ENCODE assay signal across 8 mouse cellular contexts in the genomic region with DNA sequence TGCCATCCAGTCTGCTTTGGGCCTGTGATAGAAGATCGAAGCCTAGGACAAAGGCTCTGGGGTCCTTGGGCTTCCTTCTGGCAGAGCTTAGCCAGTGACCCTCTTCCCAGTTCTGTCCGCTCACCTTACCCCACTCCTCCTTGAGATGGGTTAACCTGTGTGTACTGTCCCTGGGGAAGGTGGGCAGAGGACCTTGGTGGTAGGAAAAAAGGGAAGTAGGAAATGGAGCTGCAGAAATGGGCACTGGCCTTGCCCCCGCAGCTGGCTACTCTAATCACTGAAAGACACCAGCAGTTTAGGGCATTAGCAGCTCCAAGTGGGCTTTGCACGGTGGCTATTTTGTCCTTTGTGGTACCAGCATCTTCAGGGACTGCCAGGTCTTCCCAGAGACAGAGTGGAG. TPM values are rescaled to one million over a fixed set of nuclear protein-coding genes. Genes with fewer than 3 reads are reported as not detected.
DNase-seq lines count a peak whose midpoint lies in the region; ATAC-seq and TF ChIP-seq lines count a peak whose summit lies in the region.
"Had no signal": no experiment of that assay in that cellular context is flagged by ENCODE, and none has a peak within 500 bp of the region (broad histone marks: within the 10 kb centered on the region; RNA-seq: fewer than 3 reads in every experiment).

No protein-coding gene starts in this region.

- 75% methylated on average over 4 of the region's 4 CpGs for WGBS in kidney, embryonic 16.5 days
- 55% methylated on average over 4 of the region's 4 CpGs for WGBS in liver, embryonic 16.5 days (ENCODE audit: insufficient replicate concordance)

- H3K4me3 ChIP-seq in kidney, embryonic 16.5 days (ENCODE audit: low read length): no peak overlapping the region
- peak overlapping the region in 1 of 3 experiments; percentile 21 for H3K4me3 ChIP-seq in CH12.LX (replicated peaks in 1 of 3; ENCODE audit: low read depth in 2 of 3, low read length in 2 of 3, poor library complexity in 1 of 3)
- no peak overlapping the region for H3K4me3 ChIP-seq in brown adipose tissue, adult 24 weeks (ENCODE audit: insufficient read depth, low read depth, low read length)
- no peak overlapping the region for H3K4me3 ChIP-seq in liver, embryonic 16.5 days (ENCODE audit: low read depth, low read length)

- no peaks in the 10 kb centered on the region for H3K9me3 ChIP-seq in kidney, embryonic 16.5 days (ENCODE audit: low read length)
- H3K9me3 ChIP-seq in CH12.LX (replicated peaks; ENCODE audit: low read length): no peaks in the 10 kb centered on the region
- H3K9me3 ChIP-seq in liver, embryonic 16.5 days (replicated peaks; ENCODE audit: control insufficient read depth, low read length): no peaks in the 10 kb centered on the region

- dilution Hi-C loops in CH12.LX (cut with MboI; ENCODE audit: extremely low pct_ligation_motif_present, extremely low pct_unique_long_range_greater_than_20kb, low sequenced_read_pairs): no loop called here

- peak overlapping the region; percentile 57; the same call in 1 of the 2 replicates for H3K27ac ChIP-seq in kidney, embryonic 16.5 days (ENCODE audit: low read length)
- peak overlapping the region; percentile 68 for H3K27ac ChIP-seq in CH12.LX (ENCODE audit: insufficient read depth, low read depth)
- H3K27ac ChIP-seq in brown adipose tissue, adult 24 weeks (replicated peaks; ENCODE audit: low read depth, low read length): peak overlapping the region; percentile 51
- H3K27ac ChIP-seq in liver, embryonic 16.5 days (ENCODE audit: low read length): peak overlapping the region; percentile 10; the same call in 1 of the 2 replicates

- peaks cover 7% of the 10 kb centered on the region; the same call in 1 of the 2 replicates for H3K4me1 ChIP-seq in kidney, embryonic 16.5 days (ENCODE audit: insufficient read depth, low read length)
- peaks cover 35 to 61% of the 10 kb centered on the region in 2 experiments for H3K4me1 ChIP-seq in CH12.LX (ENCODE audit: control insufficient read depth in 1 of 2, insufficient read depth in 2 of 2)
- H3K4me1 ChIP-seq in brown adipose tissue, adult 24 weeks (ENCODE audit: control insufficient read depth, insufficient read depth, insufficient read length, low read length): peaks cover 21% of the 10 kb centered on the region
- peaks cover 9% of the 10 kb centered on the region for H3K4me1 ChIP-seq in liver, embryonic 16.5 days (ENCODE audit: control insufficient read depth, low read depth, low read length)

- H3K79me2 ChIP-seq in CH12.LX (replicated peaks; ENCODE audit: control insufficient read depth, extremely low read depth, insufficient read depth, poor library complexity, severe bottlenecking): no peaks in the 10 kb centered on the region

- TF ChIP-seq RAD21 in CH12.LX (IDR thresholded peaks at IDR 0.05; ENCODE audit: low read depth, low read length): no peak

- in situ Hi-C loops in CH12.LX (cut with MboI; ENCODE audit: low pct_ligation_motif_present, low pct_unique_long_range_greater_than_20kb, low sequenced_read_pairs): no loop called here

- no peak for DNase-seq in kidney, adult 11 months
- DNase-seq in CH12.LX (ENCODE audit: extremely low read depth): no peak
- no peak for DNase-seq in retina, embryonic 14.5 days (ENCODE audit: low spot score)
- no peak for DNase-seq in frontal cortex, postnatal 10 days (ENCODE audit: low spot score in 2 of 2)

- H3K27me3 ChIP-seq in kidney, embryonic 16.5 days (ENCODE audit: insufficient read depth, low read length): no peaks in the 10 kb centered on the region
- H3K27me3 ChIP-seq in CH12.LX (replicated peaks): no peaks in the 10 kb centered on the region
- H3K27me3 ChIP-seq in liver, embryonic 16.5 days (ENCODE audit: control insufficient read depth, insufficient read depth, low read depth, low read length): no peaks in the 10 kb centered on the region

- no peak for ATAC-seq in kidney, embryonic 16.5 days (ENCODE audit: low FRiP score, low TSS enrichment)
- ATAC-seq in liver, embryonic 16.5 days (ENCODE audit: low read depth): no peak

- peaks cover 4% of the 10 kb centered on the region; the same call in 1 of the 2 replicates for H3K36me3 ChIP-seq in kidney, embryonic 16.5 days (ENCODE audit: insufficient read depth, low read length)
- H3K36me3 ChIP-seq in CH12.LX (replicated peaks in 1 of 2; ENCODE audit: control insufficient read depth in 1 of 2, insufficient read depth in 1 of 2, low read length in 1 of 2): peaks cover 20 to 50% of the 10 kb centered on the region in 2 experiments
- peaks cover 4% of the 10 kb centered on the region; the same call in 1 of the 2 replicates for H3K36me3 ChIP-seq in liver, embryonic 16.5 days (ENCODE audit: control insufficient read depth, insufficient read depth)

- no peak for TF ChIP-seq POLR2A in CH12.LX (IDR thresholded peaks at IDR 0.05; ENCODE audit: low read depth, low read length)

- TF ChIP-seq EP300 in CH12.LX (IDR thresholded peaks at IDR 0.05; ENCODE audit: low read length): no peak

- H3K9ac ChIP-seq in kidney, embryonic 16.5 days (replicated peaks; ENCODE audit: low read length): no peak overlapping the region; the same call in 1 of the 2 replicates
- H3K9ac ChIP-seq in CH12.LX (ENCODE audit: insufficient read depth, low read depth): peak overlapping the region; percentile 30; the same call in 1 of the 2 replicates
- no peak overlapping the region for H3K9ac ChIP-seq in liver, embryonic 16.5 days (ENCODE audit: low read depth, low read length)

- no peak overlapping the region for H3K4me2 ChIP-seq in kidney, embryonic 16.5 days (replicated peaks; ENCODE audit: low read depth, low read length)
- no peak overlapping the region; the same call in 1 of the 2 replicates for H3K4me2 ChIP-seq in CH12.LX (ENCODE audit: insufficient read depth, low read depth, poor library complexity, severe bottlenecking)
- H3K4me2 ChIP-seq in liver, embryonic 16.5 days (ENCODE audit: low read depth, low read length): no peak overlapping the region

- no peak for TF ChIP-seq CTCF in CH12.LX (conservative IDR thresholded peaks at IDR 0.05 in 1 of 2, IDR thresholded peaks at IDR 0.05 in 1 of 2; ENCODE audit: low read depth in 2 of 2, low read length in 2 of 2)

TF ChIP-seq in CH12.LX, 34 proteins besides CTCF, POLR2A, EP300 and RAD21:
- no peak for TF ChIP-seq POLR2AphosphoS2 (IDR thresholded peaks at IDR 0.05; ENCODE audit: low read depth, low read length)
- TF ChIP-seq MAX (IDR thresholded peaks at IDR 0.05; ENCODE audit: low read length): no peak
- TF ChIP-seq ZMIZ1 (IDR thresholded peaks at IDR 0.05; ENCODE audit: low read depth, low read length): no peak
- TF ChIP-seq ZC3H11A (IDR thresholded peaks at IDR 0.05; ENCODE audit: low read depth, low read length): no peak
- no peak for TF ChIP-seq SMC3 (IDR thresholded peaks at IDR 0.05; ENCODE audit: low read depth, low read length)
- TF ChIP-seq JUN (IDR thresholded peaks at IDR 0.05; ENCODE audit: insufficient read depth, low read depth, low read length): no peak
- no peak for TF ChIP-seq JUND (conservative IDR thresholded peaks at IDR 0.05; ENCODE audit: low read depth, low read length)
- peak; percentile 2; the same call in 1 of the 2 replicates for TF ChIP-seq NRF1 (IDR thresholded peaks at IDR 0.05; ENCODE audit: low read depth, low read length)

RNA-seq across cellular contexts. Expression of a gene that starts 12.6 kb away (rescaled TPM):
- polyA plus RNA-seq in kidney, embryonic 16.5 days (2015; fragmentation: Nextera tagmentation; extraction: Ambion mirVana): 0.66 and 0.90 TPM in 2 replicates
- total RNA-seq in CH12.LX (2012; rRNA removed) (7.7 and 8.2 TPM in 2 replicates), CH12.LX (2014; rRNA removed) (1.4 and 2.1 TPM in 2 replicates)
- 12.8 and 13.4 TPM in 2 replicates for polyA plus RNA-seq in CH12.LX (2012; ENCODE audit: insufficient read length, low read depth)
- 3.1 and 5.4 TPM in 2 replicates for polyA plus RNA-seq in brown adipose tissue, adult 24 weeks (2012; ENCODE audit: insufficient read depth, insufficient read length, missing spikeins)
- polyA plus RNA-seq in liver, embryonic 16.5 days (2015; fragmentation: Nextera tagmentation; extraction: Ambion mirVana): 0.52 and 0.65 TPM in 2 replicates

RNA-seq across cellular contexts. Expression of a gene that starts 30.1 kb away (rescaled TPM):
- polyA plus RNA-seq in kidney, embryonic 16.5 days (2015; fragmentation: Nextera tagmentation; extraction: Ambion mirVana): 54.1 and 60.2 TPM in 2 replicates
- total RNA-seq in CH12.LX (2012; rRNA removed) (29.3 and 37.5 TPM in 2 replicates), CH12.LX (2014; rRNA removed) (24.1 and 26.4 TPM in 2 replicates)
- polyA plus RNA-seq in CH12.LX (2012; ENCODE audit: insufficient read length, low read depth): 52.8 and 53.8 TPM in 2 replicates
- 15.2 and 16.5 TPM in 2 replicates for polyA plus RNA-seq in brown adipose tissue, adult 24 weeks (2012; ENCODE audit: insufficient read depth, insufficient read length, missing spikeins)
- 15.9 and 17.8 TPM in 2 replicates for polyA plus RNA-seq in liver, embryonic 16.5 days (2015; fragmentation: Nextera tagmentation; extraction: Ambion mirVana)

RNA-seq across cellular contexts. Expression of a gene that starts 48.6 kb away (rescaled TPM):
- 28.8 and 30.3 TPM in 2 replicates for polyA plus RNA-seq in kidney, embryonic 16.5 days (2015; fragmentation: Nextera tagmentation; extraction: Ambion mirVana)
- total RNA-seq in CH12.LX (2012; rRNA removed): 23.5 and 28.7 TPM in 2 replicates
- total RNA-seq in CH12.LX (2014; rRNA removed): 38.8 and 46.6 TPM in 2 replicates
- polyA plus RNA-seq in CH12.LX (2012; ENCODE audit: insufficient read length, low read depth): 25.0 and 25.8 TPM in 2 replicates
- polyA plus RNA-seq in brown adipose tissue, adult 24 weeks (2012; ENCODE audit: insufficient read depth, insufficient read length, missing spikeins): 8.0 and 9.0 TPM in 2 replicates
- 10.8 and 11.6 TPM in 2 replicates for polyA plus RNA-seq in liver, embryonic 16.5 days (2015; fragmentation: Nextera tagmentation; extraction: Ambion mirVana)

RNA-seq across cellular contexts. Expression of a gene that starts 49.6 kb away (rescaled TPM):
- 0.11 and 0.13 TPM in 2 replicates for polyA plus RNA-seq in kidney, embryonic 16.5 days (2015; fragmentation: Nextera tagmentation; extraction: Ambion mirVana)
- total RNA-seq in CH12.LX (2012; rRNA removed) (1.2 and 2.1 TPM in 2 replicates), CH12.LX (2014; rRNA removed) (1.1 and 1.3 TPM in 2 replicates)
- 2.3 and 2.7 TPM in 2 replicates for polyA plus RNA-seq in CH12.LX (2012; ENCODE audit: insufficient read length, low read depth)
- polyA plus RNA-seq in brown adipose tissue, adult 24 weeks (2012; ENCODE audit: insufficient read depth, insufficient read length, missing spikeins): not detected in 2 replicates
- not detected in 2 replicates for polyA plus RNA-seq in liver, embryonic 16.5 days (2015; fragmentation: Nextera tagmentation; extraction: Ambion mirVana)
- total RNA-seq: granulocyte monocyte progenitor cell, adult 5-6 weeks had no signal

Comparison
In these comparisons a context has a peak if more than half of its experiments do, and no peak if none do; other contexts are left out.
1. H3K27ac ChIP-seq: peak in every context shown above with its lines; median percentile 68 in CH12.LX; 57 in kidney, embryonic 16.5 days; 51 in brown adipose tissue, adult 24 weeks; 10 in liver, embryonic 16.5 days.